Mouse (Mus musculus) heart, embryonic 11.5 days (tissue): Measurements from ENCODE around the gene Adgrf3. TPM values are rescaled to one million over a fixed set of nuclear protein-coding genes. Genes with fewer than 3 reads are reported as not detected.

Experiments used
- ATAC-seq: fragments of 200-750 bp; cut with Nextera tagmentation; replicated peaks from 2 replicates; pipeline ENCODE4 v1.8.0; 2017; ENCODE audit warnings: moderate library complexity; ENCODE audit not compliant: insufficient number of reproducible peaks, low FRiP score, low TSS enrichment
- H3K27ac ChIP-seq: fragments of 300-500 bp; sonication (generic); 2 replicates; pipeline ENCODE4 v1.5.1; 2014; ENCODE audit warnings: mild to moderate bottlenecking, low read depth, low read length
- H3K27me3 ChIP-seq: fragments of 300-500 bp; sonication (generic); 2 replicates; pipeline ENCODE4 v1.6.1; 2014; ENCODE audit warnings: mild to moderate bottlenecking, low read length, mixed read lengths; ENCODE audit not compliant: control insufficient read depth, insufficient read depth
- H3K36me3 ChIP-seq: fragments of 300-500 bp; sonication (generic); 2 replicates; pipeline ENCODE4 v1.6.1; 2014; ENCODE audit warnings: mild to moderate bottlenecking, low read length, moderate library complexity, mixed read lengths; ENCODE audit not compliant: control insufficient read depth, insufficient read depth
- H3K4me1 ChIP-seq: fragments of 300-500 bp; sonication (generic); 2 replicates; pipeline ENCODE4 v1.6.1; 2014; ENCODE audit warnings: low read length; ENCODE audit not compliant: control insufficient read depth, insufficient read depth
- H3K4me2 ChIP-seq: fragments of 300-500 bp; sonication (generic); 2 replicates; pipeline ENCODE4 v1.6.1; 2014; ENCODE audit warnings: mild to moderate bottlenecking, moderate library complexity
- H3K4me3 ChIP-seq: fragments of 300-500 bp; sonication (generic); 2 replicates; pipeline ENCODE4 v1.5.1; 2014; ENCODE audit warnings: low read depth, low read length
- H3K9ac ChIP-seq: fragments of 300-500 bp; sonication (generic); 2 replicates; pipeline ENCODE4 v1.6.1; 2014; ENCODE audit warnings: mild to moderate bottlenecking, low read depth, low read length, moderate library complexity
- H3K9me3 ChIP-seq: fragments of 300-500 bp; sonication (generic); replicated peaks from 2 replicates; pipeline ENCODE4 v1.6.1; 2016; ENCODE audit warnings: low read length; ENCODE audit not compliant: control insufficient read depth
- WGBS: fragments of 180-500 bp; shearing (Covaris S2); extraction: QIAGEN DNeasy Blood & Tissue Kit; methylation state at CpG from one replicate; pipeline ENCODE4 v1.1.7; 2014; ENCODE audit not compliant: insufficient replicate concordance; 5-methylcytosine and 5-hydroxymethylcytosine counted together
- polyA plus RNA-seq: library from polyadenylated mRNA; unstranded; fragments of >200 nt; fragmentation: Nextera tagmentation; extraction: Ambion mirVana; gene quantifications from 2 replicates; pipeline ENCODE4 v1.2.1, GENCODE M21; 2014

Gene Adgrf3
- 0.24 and 0.62 TPM in 2 replicates for polyA plus RNA-seq

DNA sequence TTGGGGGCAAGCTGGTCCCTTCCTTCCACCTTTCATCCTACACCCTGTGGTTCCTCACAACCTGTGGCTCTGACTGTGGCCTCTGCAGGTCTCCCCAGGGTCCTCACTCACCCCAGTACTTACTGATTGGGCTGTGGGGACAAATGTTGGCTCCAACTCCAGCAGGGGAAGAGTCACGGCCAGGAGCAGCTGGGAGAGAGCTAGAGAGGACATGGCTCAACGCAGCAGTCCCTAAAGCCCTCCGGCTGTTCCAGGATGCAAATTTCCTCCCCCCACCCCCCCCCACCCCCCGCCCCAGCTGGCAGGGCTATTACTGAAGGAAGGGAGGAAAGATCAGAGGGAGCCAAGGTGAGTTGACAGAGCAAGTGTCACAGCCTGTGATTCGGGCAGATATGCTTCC, at the start of gene Adgrf3:
TSS of gene Adgrf3 (minus strand) at position 230 of the 400 bp plus-strand sequence.
- Histone ChIP-seq H3K9ac (no peak within 1 kb of the TSS), H3K27ac (no peak within 1 kb of the TSS), H3K36me3 (no peaks in the 10 kb centered on the region), H3K27me3 (no peaks in the 10 kb centered on the region), H3K4me3 (no peak within 1 kb of the TSS), H3K4me2 (no peak within 1 kb of the TSS), H3K9me3 (no peaks in the 10 kb centered on the region), H3K4me1 (peaks cover 6% of the 10 kb centered on the region)
- ATAC-seq = no peak
- 37% methylated on average over 5 of the region's 5 CpGs for WGBS

DNA sequence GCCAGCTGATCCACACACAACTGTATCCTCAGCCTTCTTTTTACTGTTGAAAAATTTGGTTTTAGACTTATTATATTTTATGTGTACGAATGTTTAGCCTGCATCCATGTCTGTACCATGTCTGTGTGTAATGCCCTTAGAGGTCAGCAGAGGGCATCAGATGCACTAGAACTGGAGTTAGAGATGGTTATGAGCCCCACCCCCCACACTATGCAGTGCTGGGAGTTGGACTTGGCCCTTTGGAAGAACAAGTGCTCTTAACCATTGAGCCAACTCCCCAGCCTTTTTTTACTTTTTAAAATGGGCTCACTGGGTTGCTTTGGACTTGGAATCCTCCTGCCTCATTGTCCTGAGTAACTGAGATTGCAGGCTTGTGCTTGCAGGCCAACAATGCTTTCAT, 42.1 kb upstream of the Adgrf3 start:
- no peak for ATAC-seq

DNA sequence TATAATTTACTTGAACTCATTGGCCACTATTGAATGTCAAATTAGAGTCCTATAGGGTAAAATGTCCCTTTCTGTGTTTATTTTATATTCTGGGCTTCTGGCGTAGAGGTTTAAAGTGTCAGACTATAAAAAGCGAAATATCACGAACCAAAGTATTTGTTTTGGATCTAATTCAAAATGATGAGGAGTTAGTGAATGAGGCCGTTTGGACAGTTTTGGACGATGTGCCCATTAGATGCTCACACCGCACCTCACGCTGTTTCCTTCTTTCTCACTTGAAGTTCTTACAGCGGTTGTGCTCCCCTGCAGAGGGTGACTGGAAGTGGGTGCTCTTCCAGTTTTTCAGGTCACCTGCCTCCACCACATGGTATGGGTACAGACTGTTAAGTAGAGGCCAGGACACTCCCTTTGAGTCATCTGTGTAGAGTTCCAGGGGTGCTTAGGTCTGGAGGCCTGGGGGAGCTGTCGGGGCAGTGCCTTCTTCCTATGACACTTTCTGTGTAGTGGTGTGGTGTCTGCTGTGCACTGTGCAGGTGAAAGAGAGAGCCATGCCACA, 40.4 kb upstream of the Adgrf3 start:
- Histone ChIP-seq H3K4me3 (no peak overlapping the region), H3K9ac (no peak overlapping the region), H3K9me3 (no peaks in the 10 kb centered on the region), H3K4me2 (no peak overlapping the region), H3K36me3 (no peaks in the 10 kb centered on the region), H3K27me3 (no peaks in the 10 kb centered on the region), H3K4me1 (peaks cover 32% of the 10 kb centered on the region), H3K27ac (no peak overlapping the region)
- 89% methylated on average over 9 of the region's 9 CpGs for WGBS
- no peak for ATAC-seq

More for the DNA sequence above, 42.1 kb upstream of the Adgrf3 start:
- H3K27ac ChIP-seq = no peak overlapping the region
- H3K27me3 ChIP-seq = no peaks in the 10 kb centered on the region
- no peak overlapping the region for H3K4me2 ChIP-seq
- 97% methylated on average over 1 of the region's 1 CpGs for WGBS
- H3K9ac ChIP-seq = no peak overlapping the region
- H3K4me3 ChIP-seq = no peak overlapping the region
- H3K36me3 ChIP-seq = peaks cover 3% of the 10 kb centered on the region; the same call in 1 of the 2 replicates
- H3K4me1 ChIP-seq = peaks cover 22% of the 10 kb centered on the region
- H3K9me3 ChIP-seq = no peaks in the 10 kb centered on the region

DNA sequence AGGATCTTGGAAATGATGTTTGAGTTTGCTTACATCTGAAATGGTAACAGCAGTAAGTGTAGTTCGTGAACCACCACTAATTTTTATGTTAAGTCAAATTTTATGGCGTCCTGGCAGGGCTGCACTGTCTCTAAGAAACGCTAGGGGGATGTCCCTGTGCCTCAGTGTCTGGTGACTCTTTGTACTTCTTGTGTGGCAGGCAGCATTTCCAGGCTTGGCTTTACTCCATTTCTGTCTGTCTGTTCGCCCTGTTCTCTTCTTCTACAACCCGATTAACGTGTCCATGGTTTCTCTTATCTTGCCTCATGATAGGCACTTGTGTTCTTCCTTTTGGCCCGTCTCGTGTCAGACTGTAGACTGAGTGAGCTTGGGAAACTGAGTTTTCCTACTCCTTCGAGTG, 38.2 kb upstream of the Adgrf3 start:
- Histone ChIP-seq H3K4me1 (peaks cover 32% of the 10 kb centered on the region), H3K36me3 (no peaks in the 10 kb centered on the region; the same call in 1 of the 2 replicates), H3K27me3 (no peaks in the 10 kb centered on the region), H3K4me2 (peak overlapping the region; percentile 35), H3K27ac (peak overlapping the region; percentile 54; the same call in 1 of the 2 replicates), H3K4me3 (no peak overlapping the region), H3K9me3 (no peaks in the 10 kb centered on the region), H3K9ac (no peak overlapping the region)
- 37% methylated on average over 9 of the region's 9 CpGs for WGBS
- ATAC-seq = no peak

DNA sequence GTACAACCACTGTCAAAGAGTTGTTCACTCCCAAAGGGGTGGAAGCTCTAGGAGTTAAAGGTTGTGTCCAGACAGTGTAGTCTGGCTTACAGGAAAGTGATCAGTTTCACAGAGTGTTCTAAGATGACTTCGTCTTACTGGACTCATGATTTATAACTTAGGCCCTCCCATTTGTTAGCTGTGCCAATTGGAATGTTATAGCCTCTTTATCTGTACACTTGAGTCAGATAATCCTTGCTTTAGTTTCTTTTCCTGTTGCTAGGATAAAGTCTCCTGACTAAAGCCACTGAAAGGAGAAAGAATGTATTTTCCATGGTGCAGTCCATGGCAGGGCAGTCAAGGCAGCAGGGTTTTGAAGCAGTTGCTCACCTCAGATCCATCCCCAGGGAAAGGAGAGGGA, 36.9 kb upstream of the Adgrf3 start:
- H3K27me3 ChIP-seq = no peaks in the 10 kb centered on the region
- 0 out of 2 replicates have a peak, but pooled peaks have one; percentile 10 for ATAC-seq
- H3K4me3 ChIP-seq = no peak overlapping the region
- peaks cover 32% of the 10 kb centered on the region for H3K4me1 ChIP-seq
- WGBS = 28% methylated on average over 1 of the region's 1 CpGs
- peak overlapping the region; percentile 1; the same call in 1 of the 2 replicates for H3K27ac ChIP-seq
- no peaks in the 10 kb centered on the region for H3K9me3 ChIP-seq
- H3K36me3 ChIP-seq = no peaks in the 10 kb centered on the region; the same call in 1 of the 2 replicates
- H3K9ac ChIP-seq = no peak overlapping the region
- H3K4me2 ChIP-seq = no peak overlapping the region

DNA sequence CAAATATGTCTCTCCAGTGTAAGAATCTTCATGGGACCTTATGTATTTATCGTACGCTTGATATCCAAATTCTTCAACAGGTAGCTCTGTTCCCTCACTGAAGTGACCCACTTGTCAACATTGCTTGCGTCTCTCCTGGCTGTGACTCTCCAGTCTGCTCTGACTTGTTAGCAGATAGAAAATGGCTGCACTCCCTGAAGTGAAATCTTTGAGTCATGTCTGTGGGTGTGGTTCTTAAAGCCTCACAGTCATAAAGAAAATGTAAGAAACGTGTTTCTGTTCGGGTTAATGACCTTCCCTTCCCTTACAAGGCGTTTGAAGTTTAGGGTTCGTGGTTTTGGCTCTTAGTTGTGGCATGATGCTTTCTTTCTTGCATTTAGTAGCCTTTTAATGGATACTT, 35.0 kb upstream of the Adgrf3 start:
- no peak overlapping the region for H3K27ac ChIP-seq
- 85% methylated on average over 7 of the region's 7 CpGs for WGBS

DNA sequence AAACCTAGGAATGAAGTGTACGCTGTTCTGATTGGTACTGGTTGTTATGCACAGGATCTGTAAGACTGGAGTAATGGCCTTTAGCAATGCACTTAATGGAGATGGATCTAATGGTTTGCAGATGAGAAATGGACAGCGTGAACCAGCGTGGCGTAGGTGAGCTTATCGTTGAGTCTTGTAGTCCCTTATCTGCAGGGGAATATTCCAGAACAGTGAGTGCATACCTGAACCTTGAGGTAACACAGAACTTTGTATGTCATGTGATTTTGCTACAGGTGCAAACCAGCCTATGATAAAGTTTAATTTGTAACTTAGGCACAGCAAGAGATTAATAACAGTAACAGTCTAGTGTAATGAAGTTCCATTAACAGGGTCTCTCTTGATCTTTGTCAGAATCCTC, 33.0 kb upstream of the Adgrf3 start:
- no peaks in the 10 kb centered on the region for H3K27me3 ChIP-seq
- H3K36me3 ChIP-seq = no peaks in the 10 kb centered on the region; the same call in 1 of the 2 replicates
- H3K4me1 ChIP-seq = peaks cover 22% of the 10 kb centered on the region
- no peak overlapping the region for H3K4me2 ChIP-seq
- WGBS = 95% methylated on average over 5 of the region's 5 CpGs
- no peaks in the 10 kb centered on the region for H3K9me3 ChIP-seq
- H3K9ac ChIP-seq = no peak overlapping the region
- no peak overlapping the region for H3K4me3 ChIP-seq
- no peak for ATAC-seq
- H3K27ac ChIP-seq = no peak overlapping the region

More for the DNA sequence above, 35.0 kb upstream of the Adgrf3 start:
- Histone ChIP-seq H3K4me3 (no peak overlapping the region), H3K27me3 (no peaks in the 10 kb centered on the region), H3K4me2 (no peak overlapping the region), H3K9ac (no peak overlapping the region), H3K36me3 (no peaks in the 10 kb centered on the region; the same call in 1 of the 2 replicates), H3K4me1 (peaks cover 32% of the 10 kb centered on the region), H3K9me3 (no peaks in the 10 kb centered on the region)
- ATAC-seq = no peak

DNA sequence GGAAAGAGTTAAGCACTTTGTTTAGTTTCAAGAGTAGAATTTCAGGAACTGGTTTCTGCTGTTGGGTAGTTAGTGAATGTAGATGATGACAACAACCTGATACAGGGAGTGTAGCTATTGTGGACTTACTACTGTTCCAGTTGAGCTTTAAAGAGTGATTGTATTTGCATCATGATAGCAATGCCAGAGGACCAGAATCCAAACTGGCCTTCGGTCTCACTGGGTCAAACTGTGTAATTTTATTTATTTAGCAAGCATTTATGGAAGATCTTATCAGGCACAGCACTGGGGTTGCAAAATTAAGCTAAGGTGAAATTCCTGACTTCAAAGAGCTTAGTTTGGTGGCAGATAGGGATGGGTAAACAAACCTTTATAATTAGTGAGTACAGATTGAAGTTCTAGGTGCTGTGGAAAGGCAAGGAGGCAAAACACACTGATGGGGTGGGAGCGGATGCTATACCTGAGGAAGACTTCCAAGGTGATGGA, 30.2 kb upstream of the Adgrf3 start:
- H3K9ac ChIP-seq = no peak overlapping the region

DNA sequence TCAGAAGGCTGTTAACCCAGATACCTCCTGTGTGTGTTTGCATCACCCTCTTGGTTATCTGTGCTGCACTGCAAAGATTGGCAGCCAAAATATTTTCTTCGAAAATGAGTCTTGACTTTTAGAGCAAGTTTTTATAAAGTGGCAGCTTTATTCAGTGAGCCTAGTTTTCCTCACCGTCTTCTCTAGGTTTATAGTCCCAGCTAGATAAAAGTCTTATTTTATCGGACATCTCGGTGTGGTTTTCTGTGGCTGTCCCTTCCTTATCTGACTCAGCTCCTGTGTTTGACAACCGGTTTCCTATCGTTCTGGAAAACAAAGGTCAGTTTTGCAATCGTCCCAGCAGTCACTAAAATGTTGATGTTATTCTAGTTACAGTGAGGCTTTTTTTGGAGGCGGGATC, 28.5 kb upstream of the Adgrf3 start:
- Histone ChIP-seq H3K27me3 (no peaks in the 10 kb centered on the region), H3K9me3 (no peaks in the 10 kb centered on the region), H3K9ac (peak overlapping the region; percentile 78), H3K4me1 (peaks cover 13% of the 10 kb centered on the region; the same call in 1 of the 2 replicates), H3K27ac (no peak overlapping the region), H3K4me3 (peak overlapping the region; percentile 71), H3K36me3 (no peaks in the 10 kb centered on the region; the same call in 1 of the 2 replicates), H3K4me2 (peak overlapping the region; percentile 69)
- WGBS = 28% methylated on average over 8 of the region's 8 CpGs
- ATAC-seq = no peak

More for the DNA sequence above, 30.2 kb upstream of the Adgrf3 start:
- Histone ChIP-seq H3K4me2 (no peak overlapping the region), H3K36me3 (no peaks in the 10 kb centered on the region; the same call in 1 of the 2 replicates), H3K27ac (no peak overlapping the region), H3K4me1 (peaks cover 13% of the 10 kb centered on the region; the same call in 1 of the 2 replicates), H3K4me3 (no peak overlapping the region), H3K9me3 (no peaks in the 10 kb centered on the region), H3K27me3 (no peaks in the 10 kb centered on the region)
- no peak for ATAC-seq
- WGBS = 91% methylated on average over 2 of the region's 2 CpGs
